Mouse (Mus musculus) left cerebral cortex, adult 2 months (tissue): Measurements from ENCODE around the gene Crhr1. TPM values are rescaled to one million over a fixed set of nuclear protein-coding genes. Genes with fewer than 3 reads are reported as not detected.
"Not testable (repeated sequence)": the region's sequence is repeated elsewhere in the genome, so short reads cannot be mapped to it uniquely, and the experiment has no call there.

ENCODE experiments used
- DNase-seq, 2 experiments: peaks; one replicate each; pipeline ENCODE4 v3.0.0; 2021 to 2022; ENCODE audit warnings: low spot score in 2 of 2, mixed read lengths in 1 of 2; ENCODE audit errors: extremely low spot score in 1 of 2
- H3K27ac ChIP-seq: fragments of 200-600 bp; 2 replicates; pipeline ENCODE4 v1.8.1; 2022
- H3K4me3 ChIP-seq: fragments of 200-600 bp; 2 replicates; pipeline ENCODE4 v1.8.1; 2022
- CTCF ChIP-seq: fragments of 200-600 bp; IDR thresholded peaks from 2 replicates; pipeline ENCODE4 v1.8.1; 2022; ENCODE audit warnings: antibody characterized with exemption, mild to moderate bottlenecking, moderate library complexity
- intact Hi-C: fragments of 180-260 bp; cut with DNase I; formaldehyde crosslinking; loops from one replicate; pipeline ENCODE4 v1.15.1; 2025
- total RNA-seq, 2 experiments: library from RNA; stranded (reverse); gene quantifications; 2 replicates each; pipeline ENCODE4 v1.2.3; 2021

Gene Crhr1
- total RNA-seq, 2 experiments from 2014 or later = 27.9 to 31.8 TPM

- TF ChIP-seq CTCF = no peak; the same call in 1 of the 2 replicates
- Histone ChIP-seq H3K4me3 (no peak overlapping the region), H3K27ac (peak overlapping the region; percentile 40; the same call in 1 of the 2 replicates)
- DNase-seq = no peak
- intact Hi-C loops = no loop called here
Observed at GRCm38 (mm10) chr11:104211251-104211650, 78.6 kb downstream of the Crhr1 start.

- DNase-seq, H3K4me3 ChIP-seq, intact Hi-C loops, H3K27ac ChIP-seq: not testable (repeated sequence)
Observed at GRCm38 (mm10) chr11:104214128-104214527, 81.5 kb downstream of the Crhr1 start.

- no peak for DNase-seq
- no peak overlapping the region for H3K27ac ChIP-seq
- no peak for TF ChIP-seq CTCF
- intact Hi-C loops = no loop called here
- H3K4me3 ChIP-seq = no peak overlapping the region
Observed at GRCm38 (mm10) chr11:104218075-104218474, 85.4 kb downstream of the Crhr1 start.

- intact Hi-C loops = no loop called here
- TF ChIP-seq CTCF = no peak
- DNase-seq = no peak
- Histone ChIP-seq H3K4me3 (no peak overlapping the region), H3K27ac (peak overlapping the region; percentile 47; the same call in 1 of the 2 replicates)
Observed at GRCm38 (mm10) chr11:104220291-104220690, 87.6 kb downstream of the Crhr1 start.

GRCm38 (mm10) chr11:104221751-104222150 is 89.1 kb downstream of the Crhr1 start:
- DNase-seq = no peak
- no peak overlapping the region for H3K27ac ChIP-seq
- H3K4me3 ChIP-seq = no peak overlapping the region
- intact Hi-C loops = no loop called here
- no peak for TF ChIP-seq CTCF

- no peak for DNase-seq
- no peak overlapping the region for H3K27ac ChIP-seq
- no peak overlapping the region for H3K4me3 ChIP-seq
- intact Hi-C loops = no loop called here
- no peak for TF ChIP-seq CTCF
Observed at GRCm38 (mm10) chr11:104223301-104223700, 90.6 kb downstream of the Crhr1 start.

Other genes starting within 250 kb of the Crhr1 start
- gene Nsf, start 178.8 kb upstream of the Crhr1 start, total RNA-seq = 100 to 1,000 TPM; 858 to 979 TPM
- gene Arf2, start 166.1 kb upstream of the Crhr1 start, total RNA-seq = 10 to 100 TPM; 49.5 to 51.4 TPM
- gene Sppl2c, start 53.5 kb downstream of the Crhr1 start, total RNA-seq = not detected
- gene Mapt, start 98.5 kb downstream of the Crhr1 start, total RNA-seq = 100 to 1,000 TPM; 353 to 364 TPM